Mouse (Mus musculus) stomach, postnatal 0 days (tissue): ENCODE data around the gene Adamtsl4.

Experiments
- CTCF ChIP-seq: IDR thresholded peaks from 2 replicates; pipeline ENCODE4 v1.5.1; 2016; ENCODE audit warnings: antibody characterized with exemption, low read depth, mild to moderate bottlenecking, moderate library complexity
- EP300 ChIP-seq: optimal IDR thresholded peaks from 2 replicates; pipeline ENCODE3; 2016; ENCODE audit warnings: antibody characterized with exemption

DNA sequence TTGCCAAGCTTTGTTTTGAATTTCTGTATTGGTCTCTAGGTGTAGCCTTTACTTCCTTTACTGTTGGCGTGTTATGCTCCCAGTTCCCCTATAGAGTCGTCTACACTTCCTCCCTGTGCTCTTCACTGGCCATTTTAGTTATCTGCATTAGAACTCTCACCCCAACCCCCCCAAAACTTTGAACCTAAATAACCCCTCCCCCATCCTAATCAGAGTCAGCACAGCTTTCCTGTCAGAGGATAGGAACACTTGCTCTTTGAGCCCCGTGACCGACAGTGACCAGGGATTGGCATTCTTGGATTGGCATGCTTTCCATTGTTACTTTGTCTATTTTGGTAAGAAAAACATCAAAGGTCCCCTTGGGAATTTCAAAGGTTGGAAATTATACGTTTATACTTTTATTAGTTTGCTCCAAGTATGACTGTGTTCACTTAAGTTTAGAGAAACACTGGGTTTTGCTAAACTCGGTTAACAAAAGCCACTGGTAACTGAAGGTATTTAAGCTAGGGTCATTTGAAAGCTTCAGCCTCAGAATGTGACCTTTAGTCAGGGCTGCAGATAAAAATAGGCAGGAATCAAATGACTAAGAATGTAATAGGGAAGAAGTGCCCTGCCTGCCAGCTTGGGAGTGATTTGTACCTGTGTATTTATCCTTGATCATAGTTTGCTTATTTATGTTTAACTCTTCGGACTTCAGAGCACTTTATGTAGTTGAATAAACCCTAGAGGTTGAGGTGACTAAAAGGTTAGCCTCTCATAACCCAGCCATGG lies 25.6 kb downstream of the Adamtsl4 start:
- TF ChIP-seq CTCF, result no peak
- TF ChIP-seq EP300, result no peak
